Mouse (Mus musculus) colon, adult 2 months (tissue): ENCODE measurements around the gene Vmn1r155. TPM values are rescaled to one million over a fixed set of nuclear protein-coding genes. Genes with fewer than 3 reads are reported as not detected.

Source experiments
- polyA plus RNA-seq: library from polyadenylated mRNA; depleted of rRNA; stranded (reverse); fragments of >200 nt; gene quantifications from 2 replicates; pipeline ENCODE4 v1.2.3, GENCODE M21; 2012; rRNA removed

Gene Vmn1r155
- not detected in 2 replicates for polyA plus RNA-seq

GRCm38 (mm10) chr7:22657718-22658117 lies at the start of gene Vmn1r155:
Vmn1r155 (plus strand) TSS chr7:22658018.

GRCm38 (mm10) chr7:22692217-22692616 lies 34.4 kb downstream of the Vmn1r155 start, which contains the start of gene Gm8693:
Gm8693 (minus strand) TSS chr7:22692317.

Other genes with a start within 250 kb of the Vmn1r155 start
- not detected in 2 replicates for gene Vmn1r148, start 244.4 kb upstream of the Vmn1r155 start, polyA plus RNA-seq
- gene Vmn1r149, start 219.8 kb upstream of the Vmn1r155 start, polyA plus RNA-seq: not detected in 2 replicates
- not detected in 2 replicates for gene Gm10665, start 193.9 kb upstream of the Vmn1r155 start, polyA plus RNA-seq
- gene Vmn1r151, start 158.3 kb upstream of the Vmn1r155 start, polyA plus RNA-seq: not detected in 2 replicates
- gene Vmn1r152, start 135.1 kb upstream of the Vmn1r155 start, polyA plus RNA-seq: not detected in 2 replicates
- gene Gm8677, start 123.1 kb upstream of the Vmn1r155 start, polyA plus RNA-seq: not detected in 2 replicates
- not detected in 2 replicates for gene Gm4201, start 92.7 kb upstream of the Vmn1r155 start, polyA plus RNA-seq
- not detected in 2 replicates for gene Gm4565, start 69.9 kb upstream of the Vmn1r155 start, polyA plus RNA-seq
- gene Gm8693, start 34.3 kb downstream of the Vmn1r155 start, polyA plus RNA-seq: not detected in 2 replicates
- gene Gm4567, start 61.7 kb downstream of the Vmn1r155 start, polyA plus RNA-seq: not detected in 2 replicates
- not detected in 2 replicates for gene Vmn1r157, start 103.7 kb downstream of the Vmn1r155 start, polyA plus RNA-seq
- not detected in 2 replicates for gene Vmn1r158, start 132.8 kb downstream of the Vmn1r155 start, polyA plus RNA-seq
- gene Vmn1r159, start 185.6 kb downstream of the Vmn1r155 start, polyA plus RNA-seq: not detected in 2 replicates
- not detected in 2 replicates for gene Vmn1r160, start 213.2 kb downstream of the Vmn1r155 start, polyA plus RNA-seq